Mouse (Mus musculus) heart, embryonic 10.5 days (tissue): ENCODE data around the gene Exoc7. TPM values are rescaled to one million over a fixed set of nuclear protein-coding genes. Genes with fewer than 3 reads are reported as not detected.

ENCODE experiments used
- DNase-seq: peaks from one replicate; pipeline ENCODE4 v3.0.0-alpha.2; 2017; ENCODE audit warnings: low spot score
- H3K27ac ChIP-seq: fragments of 300-500 bp; sonication (generic); 2 replicates; pipeline ENCODE4 v1.5.1; 2016; ENCODE audit warnings: mild to moderate bottlenecking
- H3K27me3 ChIP-seq: fragments of 300-500 bp; sonication (generic); 2 replicates; pipeline ENCODE4 v1.6.1; 2016; ENCODE audit warnings: mild to moderate bottlenecking; ENCODE audit not compliant: poor library complexity, insufficient read depth, severe bottlenecking
- H3K36me3 ChIP-seq: fragments of 300-500 bp; sonication (generic); 2 replicates; pipeline ENCODE4 v1.6.1; 2016; ENCODE audit warnings: mild to moderate bottlenecking, moderate library complexity
- H3K4me1 ChIP-seq: fragments of 300-500 bp; sonication (generic); 2 replicates; pipeline ENCODE4 v1.6.1; 2016; ENCODE audit warnings: mild to moderate bottlenecking
- H3K4me3 ChIP-seq: fragments of 300-500 bp; sonication (generic); 2 replicates; pipeline ENCODE4 v1.5.1; 2016; ENCODE audit warnings: mild to moderate bottlenecking, moderate library complexity
- H3K9me3 ChIP-seq: fragments of 300-500 bp; sonication (generic); 2 replicates; pipeline ENCODE4 v1.6.1; 2016; ENCODE audit warnings: mild to moderate bottlenecking, moderate library complexity
- WGBS: fragments of 180-500 bp; shearing (Covaris S2); methylation state at CpG from one replicate; pipeline ENCODE4 v1.1.7; 2016; 5-methylcytosine and 5-hydroxymethylcytosine counted together
- polyA plus RNA-seq: library from polyadenylated mRNA; unstranded; fragments of >200 nt; fragmentation: Nextera tagmentation; extraction: Ambion mirVana; gene quantifications from 2 replicates; pipeline ENCODE4 v1.2.1, GENCODE M21; 2016

Exoc7 gene
- polyA plus RNA-seq, 1 experiment from 2014 or later: 56.4 TPM

GRCm38 (mm10) chr11:116333526-116334416 lies 26.7 kb upstream of the Exoc7 start:
- Histone ChIP-seq H3K27ac (peak overlapping the region; percentile 13; the same call in 1 of the 2 replicates), H3K4me1 (peaks cover 70% of the 10 kb centered on the region), H3K4me3 (peak overlapping the region; percentile 72), H3K36me3 (no peaks in the 10 kb centered on the region), H3K27me3 (peaks cover 80% of the 10 kb centered on the region), H3K9me3 (no peaks in the 10 kb centered on the region)
- no peak for DNase-seq
- WGBS: 22% methylated on average over 31 of the region's 31 CpGs

GRCm38 (mm10) chr11:116332983-116333270 lies 25.9 kb upstream of the Exoc7 start:
- Histone ChIP-seq H3K27ac (peak overlapping the region; percentile 79; the same call in 1 of the 2 replicates), H3K27me3 (peaks cover 71% of the 10 kb centered on the region), H3K9me3 (no peaks in the 10 kb centered on the region), H3K36me3 (no peaks in the 10 kb centered on the region), H3K4me3 (0 out of 2 replicates have a peak overlapping the region, but pooled peaks have one; percentile 12), H3K4me1 (peaks cover 70% of the 10 kb centered on the region)
- DNase-seq: no peak
- WGBS: 80% methylated on average over 3 of the region's 3 CpGs

DNA sequence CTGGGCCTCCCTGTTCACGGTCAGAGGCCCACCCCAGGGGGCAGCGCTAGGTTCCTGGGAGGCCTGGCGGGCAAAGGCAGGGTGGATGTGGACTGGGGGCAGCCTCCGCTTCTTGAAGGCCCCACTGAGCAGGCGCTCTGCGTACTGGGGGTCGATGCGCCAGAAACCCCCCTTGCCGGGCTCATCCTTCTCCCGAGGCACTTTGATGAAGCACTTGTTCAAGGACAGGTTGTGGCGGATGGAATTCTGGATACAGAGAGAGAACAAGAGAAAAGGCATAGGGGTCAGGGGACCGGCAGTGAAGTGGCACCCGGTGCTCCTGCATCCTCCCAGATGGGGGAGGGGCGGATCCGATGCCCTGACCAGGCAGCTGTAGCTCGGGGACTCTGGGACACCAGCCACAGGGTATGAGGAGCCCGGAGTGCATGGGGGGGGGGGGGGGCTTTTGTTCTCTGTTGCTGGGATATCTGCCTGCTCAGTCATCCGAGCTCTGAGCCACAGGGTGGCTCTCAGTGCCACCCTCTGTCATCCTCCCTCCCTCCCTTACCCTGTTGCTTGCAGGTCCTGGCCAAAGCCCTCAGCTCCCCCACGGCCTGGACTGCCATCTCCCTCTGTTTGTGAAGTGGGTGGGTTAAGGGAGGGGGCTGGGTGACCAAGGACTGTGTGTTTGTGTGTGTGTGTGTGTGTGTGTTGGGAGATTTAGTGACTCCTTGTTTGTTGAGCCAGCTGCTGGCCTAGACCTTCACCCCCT lies 25.4 kb upstream of the Exoc7 start:
- no peak for DNase-seq

GRCm38 (mm10) chr11:116330211-116330518 lies 23.1 kb upstream of the Exoc7 start:
- H3K9me3 ChIP-seq: no peaks in the 10 kb centered on the region
- H3K4me3 ChIP-seq: no peak overlapping the region
- H3K27me3 ChIP-seq: peaks cover 54% of the 10 kb centered on the region
- WGBS: 70% methylated on average over 7 of the region's 7 CpGs
- DNase-seq: no peak
- H3K4me1 ChIP-seq: peaks cover 49% of the 10 kb centered on the region
- H3K36me3 ChIP-seq: no peaks in the 10 kb centered on the region
- H3K27ac ChIP-seq: 0 out of 2 replicates have a peak overlapping the region, but pooled peaks have one; percentile 38

More for the DNA sequence above, 25.4 kb upstream of the Exoc7 start:
- Histone ChIP-seq H3K27me3 (peaks cover 66% of the 10 kb centered on the region), H3K4me1 (peaks cover 66% of the 10 kb centered on the region), H3K9me3 (no peaks in the 10 kb centered on the region), H3K27ac (peak overlapping the region; percentile 79), H3K36me3 (no peaks in the 10 kb centered on the region), H3K4me3 (peak overlapping the region; percentile 19; the same call in 1 of the 2 replicates)
- WGBS: 46% methylated on average over 19 of the region's 19 CpGs

- WGBS: 61% methylated on average over 18 of the region's 18 CpGs
- no peaks in the 10 kb centered on the region for H3K36me3 ChIP-seq
- H3K27me3 ChIP-seq: peaks cover 48% of the 10 kb centered on the region
- H3K27ac ChIP-seq: peak overlapping the region; percentile 38; the same call in 1 of the 2 replicates
- no peaks in the 10 kb centered on the region for H3K9me3 ChIP-seq
- no peak overlapping the region for H3K4me3 ChIP-seq
- peaks cover 43% of the 10 kb centered on the region for H3K4me1 ChIP-seq
- no peak for DNase-seq
Observed at GRCm38 (mm10) chr11:116329314-116330210, 22.5 kb upstream of the Exoc7 start.

- H3K36me3 ChIP-seq: no peaks in the 10 kb centered on the region
- peaks cover 30% of the 10 kb centered on the region for H3K27me3 ChIP-seq
- H3K4me1 ChIP-seq: peaks cover 21% of the 10 kb centered on the region
- H3K4me3 ChIP-seq: no peak overlapping the region
- H3K9me3 ChIP-seq: no peaks in the 10 kb centered on the region
- WGBS: 57% methylated on average over 7 of the region's 7 CpGs
- DNase-seq: no peak
- H3K27ac ChIP-seq: no peak overlapping the region
Observed at GRCm38 (mm10) chr11:116326963-116327603, 20.1 kb upstream of the Exoc7 start.

GRCm38 (mm10) chr11:116318719-116319659 lies 12.0 kb upstream of the Exoc7 start:
- H3K27ac ChIP-seq: peak overlapping the region; percentile 79
- 2% methylated on average over 41 of the region's 41 CpGs for WGBS

GRCm38 (mm10) chr11:116312359-116312758 lies 5.3 kb upstream of the Exoc7 start:
- Histone ChIP-seq H3K9me3 (no peaks in the 10 kb centered on the region), H3K4me1 (no peaks in the 10 kb centered on the region), H3K36me3 (no peaks in the 10 kb centered on the region), H3K27ac (no peak overlapping the region), H3K4me3 (no peak overlapping the region), H3K27me3 (peaks cover 10% of the 10 kb centered on the region; the same call in 1 of the 2 replicates)
- no peak for DNase-seq
- 61% methylated on average over 8 of the region's 8 CpGs for whole genome bisulfite sequencing

More at GRCm38 (mm10) chr11:116318719-116319659, 12.0 kb upstream of the Exoc7 start:
- H3K27me3 ChIP-seq: peaks cover 34% of the 10 kb centered on the region
- no peaks in the 10 kb centered on the region for H3K36me3 ChIP-seq
- H3K4me1 ChIP-seq: peaks cover 8% of the 10 kb centered on the region
- no peaks in the 10 kb centered on the region for H3K9me3 ChIP-seq
- DNase-seq: peak; percentile 89
- H3K4me3 ChIP-seq: peak overlapping the region; percentile 58

GRCm38 (mm10) chr11:116311169-116311568 lies 4.1 kb upstream of the Exoc7 start:
- 0 out of 2 replicates have a peak, but pooled peaks cover 5% of the 10 kb centered on the region for H3K27me3 ChIP-seq
- peaks cover 2% of the 10 kb centered on the region for H3K4me1 ChIP-seq
- no peak for DNase-seq
- no peaks in the 10 kb centered on the region for H3K36me3 ChIP-seq
- H3K27ac ChIP-seq: no peak overlapping the region
- 52% methylated on average over 8 of the region's 8 CpGs for WGBS
- no peak overlapping the region for H3K4me3 ChIP-seq
- no peaks in the 10 kb centered on the region for H3K9me3 ChIP-seq

DNA sequence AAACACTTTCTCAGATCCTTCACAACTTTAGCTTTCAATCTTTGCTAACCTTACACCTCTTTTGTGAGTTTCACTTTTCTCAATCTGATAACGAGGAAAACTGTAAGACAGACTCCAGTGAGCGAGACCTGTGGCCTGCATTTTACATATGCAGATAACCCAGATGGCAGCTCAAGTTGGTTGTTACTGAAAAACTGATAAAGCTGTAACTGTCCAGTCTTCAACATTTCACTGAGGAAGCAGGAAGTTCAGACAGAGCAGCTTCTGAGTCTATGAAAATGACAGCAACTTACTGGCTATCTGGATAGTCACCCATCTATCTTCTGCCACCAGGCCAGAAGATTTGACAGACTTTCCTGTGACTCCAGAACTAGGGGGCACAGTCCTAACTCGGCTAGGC lies 2.6 kb upstream of the Exoc7 start:
- H3K4me3 ChIP-seq: no peak overlapping the region
- H3K36me3 ChIP-seq: peaks cover 7% of the 10 kb centered on the region
- 63% methylated on average over 3 of the region's 3 CpGs for WGBS
- DNase-seq: no peak
- H3K9me3 ChIP-seq: no peaks in the 10 kb centered on the region
- no peaks in the 10 kb centered on the region for H3K27me3 ChIP-seq
- peaks cover 9% of the 10 kb centered on the region for H3K4me1 ChIP-seq
- no peak overlapping the region for H3K27ac ChIP-seq

DNA sequence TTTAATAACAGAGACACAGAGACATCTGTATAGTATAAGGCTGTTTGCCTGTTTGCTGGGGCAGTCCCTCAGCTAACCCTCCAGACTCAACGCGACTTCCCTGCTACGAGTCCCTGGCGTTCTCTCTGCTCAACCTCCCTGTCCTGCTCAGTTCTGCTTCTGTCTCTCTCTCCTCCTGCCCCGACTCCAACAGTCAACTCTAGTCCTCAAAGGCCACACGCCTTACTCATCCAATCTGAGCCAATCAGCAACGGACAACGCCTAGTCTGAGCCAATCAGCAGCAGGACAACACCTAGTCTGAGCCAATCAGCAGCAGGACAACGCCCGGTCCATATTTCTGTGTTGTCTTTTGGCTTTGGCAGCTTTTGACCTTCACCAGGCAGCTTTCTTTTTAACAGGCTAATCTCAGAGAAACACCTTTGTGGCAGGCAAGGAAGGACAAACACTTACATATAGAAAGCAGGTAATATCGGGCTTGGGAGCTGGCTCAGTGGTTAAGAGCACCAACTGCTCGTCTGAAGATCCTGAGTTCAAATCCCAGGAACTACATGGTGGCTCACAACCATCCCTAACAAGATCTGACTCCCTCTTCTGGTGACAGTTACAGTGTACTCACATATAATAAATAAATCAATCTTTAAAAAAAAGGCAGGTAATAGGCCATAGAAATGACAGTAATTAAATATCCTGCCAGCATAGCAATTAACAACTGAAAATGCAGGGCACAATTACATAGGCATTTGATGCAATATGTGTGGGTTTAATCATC lies 914 bp upstream of the Exoc7 start:
- Histone ChIP-seq H3K9me3 (no peaks in the 10 kb centered on the region), H3K4me1 (peaks cover 9% of the 10 kb centered on the region), H3K4me3 (no peak overlapping the region), H3K27ac (no peak overlapping the region), H3K36me3 (peaks cover 24% of the 10 kb centered on the region), H3K27me3 (no peaks in the 10 kb centered on the region)
- 89% methylated on average over 12 of the region's 12 CpGs for WGBS
- DNase-seq: no peak
